Mouse (Mus musculus) thymus, adult 2 months (tissue): ENCODE data around the gene Ccdc138. TPM values are rescaled to one million over a fixed set of nuclear protein-coding genes. Genes with fewer than 3 reads are reported as not detected.

Source experiments
- DNase-seq: peaks from one replicate; pipeline ENCODE4 v3.0.0; 2021
- H3K27ac ChIP-seq: fragments of 200-500 bp; 2 replicates; pipeline ENCODE4 v1.5.1; 2012; ENCODE audit warnings: low read length, control low read depth; ENCODE audit not compliant: control insufficient read depth, insufficient read depth
- H3K27me3 ChIP-seq: fragments of 200-500 bp; 2 replicates; pipeline ENCODE4 v1.6.1; 2012; ENCODE audit warnings: mild to moderate bottlenecking, low read length, moderate library complexity, mixed read lengths; ENCODE audit not compliant: control insufficient read depth, insufficient read depth
- H3K36me3 ChIP-seq: fragments of 200-500 bp; 2 replicates; pipeline ENCODE4 v1.6.1; 2012; ENCODE audit warnings: mild to moderate bottlenecking, low read length, moderate library complexity; ENCODE audit not compliant: control insufficient read depth, insufficient read depth
- H3K4me1 ChIP-seq: fragments of 200-500 bp; replicated peaks from 2 replicates; pipeline ENCODE4 v1.6.1; 2012; ENCODE audit warnings: low read length; ENCODE audit not compliant: control insufficient read depth, insufficient read depth
- H3K4me3 ChIP-seq: fragments of 200-500 bp; 2 replicates; pipeline ENCODE4 v1.5.1; 2012; ENCODE audit warnings: mild to moderate bottlenecking, low read length, control low read depth, moderate library complexity; ENCODE audit not compliant: control insufficient read depth, insufficient read depth
- CTCF ChIP-seq: fragments of 200-500 bp; IDR thresholded peaks from 2 replicates; pipeline ENCODE4 v1.5.1; 2012; ENCODE audit warnings: mild to moderate bottlenecking, control low read depth, low read length, moderate library complexity, borderline replicate concordance; ENCODE audit not compliant: control insufficient read depth, poor library complexity, insufficient read depth; ENCODE audit errors: extremely low read depth
- POLR2A ChIP-seq: fragments of 200-500 bp; IDR thresholded peaks from 2 replicates; pipeline ENCODE4 v1.6.1; 2012; ENCODE audit warnings: mild to moderate bottlenecking, low read length, control low read depth, moderate library complexity; ENCODE audit not compliant: control insufficient read depth, poor library complexity, insufficient read depth; ENCODE audit errors: extremely low read depth
- WGBS: fragments of 180-500 bp; shearing (Covaris S2); methylation state at CpG from one replicate; pipeline ENCODE4 v1.1.7; 2018; 5-methylcytosine and 5-hydroxymethylcytosine counted together
- polyA plus RNA-seq: library from polyadenylated mRNA; depleted of rRNA; stranded (reverse); fragments of >200 nt; gene quantifications from 2 replicates; pipeline ENCODE4 v1.2.3, GENCODE M21; 2012; rRNA removed

Gene Ccdc138
- polyA plus RNA-seq, 1 experiment: 1.2 TPM

- H3K36me3 ChIP-seq: no peaks in the 10 kb centered on the region
- H3K27ac ChIP-seq: no peak overlapping the region
- no peaks in the 10 kb centered on the region for H3K27me3 ChIP-seq
- TF ChIP-seq POLR2A (no peak), CTCF (no peak)
- WGBS: 92% methylated on average over 17 of the region's 17 CpGs
- no peak for DNase-seq
- H3K4me1 ChIP-seq: no peaks in the 10 kb centered on the region
- H3K4me3 ChIP-seq: no peak overlapping the region
Observed at GRCm38 (mm10) chr10:58618501-58619216, 120.9 kb downstream of the Ccdc138 start.

GRCm38 (mm10) chr10:58619266-58619665 is 121.5 kb downstream of the Ccdc138 start:
- DNase-seq: no peak
- H3K4me1 ChIP-seq: no peaks in the 10 kb centered on the region
- WGBS: 96% methylated on average over 4 of the region's 4 CpGs
- TF ChIP-seq CTCF (no peak), POLR2A (no peak)
- no peaks in the 10 kb centered on the region for H3K36me3 ChIP-seq
- H3K4me3 ChIP-seq: no peak overlapping the region
- no peaks in the 10 kb centered on the region for H3K27me3 ChIP-seq
- no peak overlapping the region for H3K27ac ChIP-seq

- Histone ChIP-seq H3K4me1 (no peaks in the 10 kb centered on the region; the same call in 1 of the 2 replicates), H3K27me3 (no peaks in the 10 kb centered on the region), H3K36me3 (no peaks in the 10 kb centered on the region), H3K27ac (no peak overlapping the region), H3K4me3 (no peak overlapping the region)
- no peak for DNase-seq
- TF ChIP-seq CTCF (no peak), POLR2A (no peak)
- 12% methylated on average over 12 of the region's 12 CpGs for WGBS
Observed at GRCm38 (mm10) chr10:58624848-58625711, 127.3 kb downstream of the Ccdc138 start.

Other genes with a start within 250 kb of the Ccdc138 start
- gene Gcc2, start 242.5 kb upstream of the Ccdc138 start, polyA plus RNA-seq: 10.3 and 11.7 TPM in 2 replicates
- 30.1 and 38.8 TPM in 2 replicates for gene Lims1, start 174.5 kb upstream of the Ccdc138 start, polyA plus RNA-seq
- 7.1 and 7.5 TPM in 2 replicates for gene Ranbp2, start 51.0 kb upstream of the Ccdc138 start, polyA plus RNA-seq
- 1.2 and 2.2 TPM in 2 replicates for gene Edar, start 177.7 kb downstream of the Ccdc138 start, polyA plus RNA-seq
- not detected in 2 replicates for gene Gm17542, start 220.3 kb downstream of the Ccdc138 start, polyA plus RNA-seq